Mouse (Mus musculus): ENCODE results near the gene Gpatch11.

GRCm38 (mm10) chr17:78885286-78886065 is 50.1 kb downstream of the Gpatch11 start:
- no peak for TF ChIP-seq CTCF (IDR thresholded peaks at IDR 0.05; ENCODE audit: extremely low read depth, insufficient read depth, insufficient read length, insufficient replicate concordance)
- TF ChIP-seq POLR2A (IDR thresholded peaks at IDR 0.05; ENCODE audit: low read depth, low read length): no peak

Measured in spleen, adult 2 months (tissue).